Mouse (Mus musculus) kidney, postnatal 14 days (tissue): ENCODE data around the gene Syngr2.
A peak's percentile ranks its signal among the peaks of the same experiment; 100 is the strongest.

Experiments used
- DNase-seq: peaks from one replicate; pipeline ENCODE4 v3.0.0; 2022; ENCODE audit warnings: mixed read lengths

The Syngr2 gene

GRCm38 (mm10) chr11:117834086-117834485, 24.6 kb downstream of the Syngr2 start:
- peak; percentile 81 for DNase-seq

- DNase-seq, result no peak
Measured at GRCm38 (mm10) chr11:117836306-117836705, 26.8 kb downstream of the Syngr2 start.

GRCm38 (mm10) chr11:117838572-117838971, 29.1 kb downstream of the Syngr2 start:
- DNase-seq, result peak; percentile 59

- no peak for DNase-seq
Measured at GRCm38 (mm10) chr11:117839021-117839420, 29.6 kb downstream of the Syngr2 start.

GRCm38 (mm10) chr11:117840910-117841309, 31.4 kb downstream of the Syngr2 start:
- DNase-seq, result no peak

- no peak for DNase-seq
Measured at GRCm38 (mm10) chr11:117843434-117843833, 34.0 kb downstream of the Syngr2 start.

- DNase-seq, result peak; percentile 71
Measured at GRCm38 (mm10) chr11:117844997-117845396, 35.5 kb downstream of the Syngr2 start.

- DNase-seq, result no peak
Measured at GRCm38 (mm10) chr11:117845651-117846050, 36.2 kb downstream of the Syngr2 start.

- peak; percentile 76 for DNase-seq
Measured at GRCm38 (mm10) chr11:117846640-117847039, 37.2 kb downstream of the Syngr2 start.

- no peak for DNase-seq
Measured at GRCm38 (mm10) chr11:117847593-117848215, 38.2 kb downstream of the Syngr2 start.

- DNase-seq, result peak; percentile 58
Measured at GRCm38 (mm10) chr11:117848271-117848984, 39.0 kb downstream of the Syngr2 start.

- peak; percentile 98 for DNase-seq
Measured at GRCm38 (mm10) chr11:117848985-117849671, 39.7 kb downstream of the Syngr2 start, which contains the start of gene Birc5. Gene Birc5, plus strand, starts transcription at chr11:117849251.

- no peak for DNase-seq
Measured at GRCm38 (mm10) chr11:117852875-117853274, 43.4 kb downstream of the Syngr2 start.

- DNase-seq, result no peak
Measured at GRCm38 (mm10) chr11:117854241-117854640, 44.8 kb downstream of the Syngr2 start.

GRCm38 (mm10) chr11:117855360-117855759, 45.9 kb downstream of the Syngr2 start:
- no peak for DNase-seq

- no peak for DNase-seq
Measured at GRCm38 (mm10) chr11:117855975-117856374, 46.5 kb downstream of the Syngr2 start.

GRCm38 (mm10) chr11:117857462-117857861, 48.0 kb downstream of the Syngr2 start:
- no peak for DNase-seq

GRCm38 (mm10) chr11:117858392-117858791, 48.9 kb downstream of the Syngr2 start:
- DNase-seq, result no peak

- DNase-seq, result no peak
Measured at GRCm38 (mm10) chr11:117860601-117861000, 51.1 kb downstream of the Syngr2 start, which contains the start of gene Tmem235. Gene Tmem235, plus strand, starts transcription at chr11:117860752.

GRCm38 (mm10) chr11:117863174-117863856, 53.8 kb downstream of the Syngr2 start:
- peak; percentile 71 for DNase-seq
